Mouse (Mus musculus): ENCODE data around the gene Gemin5. TPM values are rescaled to one million over a fixed set of nuclear protein-coding genes. Genes with fewer than 3 reads are reported as not detected.

Gemin5 gene
- total RNA-seq, 2 experiments from 2014 or later: 19.2 to 20.6 TPM

DNA sequence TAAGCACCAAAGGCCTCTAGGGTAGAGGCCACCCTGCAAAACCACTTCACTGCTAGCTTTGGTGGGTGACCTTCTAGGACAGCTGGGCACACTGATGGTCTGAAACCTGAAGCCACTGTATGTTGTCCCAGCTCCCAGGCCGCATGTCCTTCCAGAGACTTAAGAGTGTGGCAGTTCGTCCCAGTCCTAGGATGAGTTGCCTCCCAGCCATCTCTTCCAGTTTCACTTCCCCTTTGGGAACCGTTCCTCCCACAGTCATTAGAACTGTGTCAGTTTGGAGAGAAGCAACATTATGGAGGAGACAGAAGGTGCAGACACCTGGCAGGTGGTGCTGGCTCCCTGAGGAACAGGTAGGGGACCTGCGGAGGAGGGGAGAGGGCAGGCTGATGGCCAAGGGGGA, 75.8 kb downstream of the Gemin5 start:
- DNase-seq (ENCODE audit: extremely low spot score in 1 of 2, low spot score in 1 of 2): no peak

DNA sequence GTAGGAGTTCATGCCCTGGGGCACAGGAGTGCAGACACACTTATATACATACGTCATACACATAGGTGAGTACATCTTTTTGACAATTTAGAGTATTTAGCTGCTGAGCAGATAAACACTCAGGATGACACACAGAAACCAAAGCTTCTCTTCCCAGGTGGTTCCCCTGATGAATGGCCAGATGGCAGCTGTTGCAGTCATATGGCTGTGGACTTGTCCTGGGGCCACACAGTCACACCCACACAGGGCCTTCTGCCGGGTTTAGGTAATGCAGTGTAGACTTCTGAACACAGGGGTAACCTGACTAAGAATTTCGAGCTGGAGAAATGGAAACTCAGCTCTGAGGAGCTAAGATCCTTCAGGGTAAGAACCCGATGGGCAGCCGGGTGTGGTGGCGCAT, 86.6 kb downstream of the Gemin5 start:
- DNase-seq (ENCODE audit: extremely low spot score in 1 of 2, low spot score in 1 of 2): no peak

DNA sequence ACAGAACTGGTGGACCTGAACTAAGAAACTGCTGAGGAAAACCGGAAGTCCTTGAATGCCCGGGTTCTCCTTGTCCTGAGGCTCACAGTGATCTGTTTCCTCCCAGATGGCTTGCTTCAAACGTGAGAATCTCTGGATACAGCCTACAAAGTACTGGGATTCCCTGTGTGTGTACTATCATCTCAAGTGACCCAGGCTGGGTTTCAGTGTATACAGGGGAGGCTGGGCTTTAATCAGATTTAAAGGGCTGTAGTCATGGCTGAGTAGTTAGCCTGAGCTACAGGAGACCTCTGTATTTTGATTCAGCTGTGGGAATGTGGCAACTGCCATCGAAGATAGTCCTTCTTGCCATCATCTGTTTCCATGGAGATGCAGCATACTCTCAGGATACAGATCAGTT, 91.1 kb downstream of the Gemin5 start:
- DNase-seq (ENCODE audit: extremely low spot score in 1 of 2, low spot score in 1 of 2): no peak

DNA sequence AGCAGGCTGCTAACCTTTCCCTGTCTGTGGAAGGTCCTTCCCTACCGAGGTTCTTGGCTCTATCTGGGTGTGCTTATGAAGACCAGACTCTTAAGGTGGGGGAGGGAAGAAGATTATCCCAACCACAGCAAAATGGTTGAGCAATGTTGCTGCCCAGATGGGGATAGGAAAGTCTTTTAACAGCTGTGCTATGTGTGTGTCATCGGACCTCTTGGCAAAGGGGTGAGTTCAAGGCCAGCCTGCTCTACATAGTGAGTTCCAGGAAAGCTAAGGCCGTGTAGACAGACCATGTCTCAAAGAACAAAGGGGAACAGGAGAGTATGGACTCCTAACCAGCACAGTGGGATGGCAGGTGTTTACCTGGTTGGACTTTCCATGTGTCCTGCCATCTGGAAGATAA, 95.4 kb downstream of the Gemin5 start:
- DNase-seq (ENCODE audit: extremely low spot score in 1 of 2, low spot score in 1 of 2): no peak

Other genes with a start within 250 kb of the Gemin5 start
- gene Larp1, start 159.5 kb downstream of the Gemin5 start, total RNA-seq (2021): 10 to 100 TPM; 84.6 to 93.1 TPM
- gene Gm12248, start 75.4 kb downstream of the Gemin5 start, total RNA-seq (2021): not detected
- gene Cnot8, start 64.4 kb downstream of the Gemin5 start, total RNA-seq (2021): 10 to 100 TPM; 52.7 to 54.5 TPM
- 10 to 100 TPM; 28.3 to 34.8 TPM for gene Mrpl22, start 3.1 kb upstream of the Gemin5 start, total RNA-seq (2021)
- 1 to 10 TPM; 1.2 to 1.5 TPM for gene Igtp, start 31.0 kb upstream of the Gemin5 start, total RNA-seq (2021)
- gene Irgm2, start 31.1 kb upstream of the Gemin5 start, total RNA-seq (2021): 1 to 10 TPM; 1.3 to 2.1 TPM
- gene 4930438A08Rik, start 106.3 kb upstream of the Gemin5 start, total RNA-seq (2021): not detected
- 10 to 100 TPM; 19.3 to 28.6 TPM for gene Zfp692, start 138.5 kb upstream of the Gemin5 start, total RNA-seq (2021)
- gene Zfp672, start 161.8 kb upstream of the Gemin5 start, total RNA-seq (2021): 10 to 100 TPM; 45.9 to 47.7 TPM
- 10 to 100 TPM; 55.1 to 55.8 TPM for gene Sh3bp5l, start 162.2 kb upstream of the Gemin5 start, total RNA-seq (2021)
- under 1 TPM in 1 of 2 experiments, not detected in 1; 0.25 TPM for gene Lypd8, start 210.5 kb upstream of the Gemin5 start, total RNA-seq (2021)

All from layer of hippocampus, postnatal 25 days (tissue).